Mouse (Mus musculus) heart, postnatal 36 days (tissue): ENCODE measurements around the gene BC051019. TPM values are rescaled to one million over a fixed set of nuclear protein-coding genes. Genes with fewer than 3 reads are reported as not detected.

ENCODE experiments used
- DNase-seq, 2 experiments: peaks; one replicate each; pipeline ENCODE4 v3.0.0; 2021 to 2022
- intact Hi-C: fragments of 180-260 bp; cut with DNase I; formaldehyde crosslinking; loops from one replicate; pipeline ENCODE4 v1.15.1; 2025
- total RNA-seq, 2 experiments: library from RNA; stranded (reverse); gene quantifications; 2 replicates each; pipeline ENCODE4 v1.2.3; 2021

Gene BC051019
- total RNA-seq, 2 experiments from 2014 or later: not detected

- DNase-seq: no peak
- intact Hi-C loops: loop anchor here (10.0 kb wide), 1 partner anchor 145 kb away; no protein-coding TSS in a partner anchor
Observed at GRCm38 (mm10) chr7:109669426-109670170, 54.1 kb downstream of the BC051019 start.

GRCm38 (mm10) chr7:109666664-109667063 lies 57.0 kb downstream of the BC051019 start:
- intact Hi-C loops: no loop called here
- no peak for DNase-seq

GRCm38 (mm10) chr7:109662626-109663025 lies 61.0 kb downstream of the BC051019 start:
- intact Hi-C loops: no loop called here
- no peak for DNase-seq

Other genes with a start within 250 kb of the BC051019 start
- gene Trim66, start 215.7 kb downstream of the BC051019 start, total RNA-seq: under 1 TPM; 0.08 to 0.11 TPM
- gene Rpl27a, start 204.7 kb downstream of the BC051019 start, total RNA-seq: 10 to 100 TPM; 95.0 to 97.5 TPM
- 10 to 100 TPM; 23.4 to 31.9 TPM for gene St5, start 20.2 kb downstream of the BC051019 start, total RNA-seq
- gene Akip1, start 20.2 kb downstream of the BC051019 start, total RNA-seq: 10 to 100 TPM; 11.4 to 16.0 TPM
- gene Ascl3, start 7.9 kb upstream of the BC051019 start, total RNA-seq: not detected
- 10 to 100 TPM; 29.8 to 31.1 TPM for gene Tmem9b, start 29.0 kb upstream of the BC051019 start, total RNA-seq
- gene Nrip3, start 58.2 kb upstream of the BC051019 start, total RNA-seq: under 1 TPM; 0.08 to 0.47 TPM
- 10 to 100 TPM; 19.3 to 21.1 TPM for gene Scube2, start 141.8 kb upstream of the BC051019 start, total RNA-seq
- 100 to 1,000 TPM; 134 to 147 TPM for gene Dennd5a, start 236.6 kb upstream of the BC051019 start, total RNA-seq